Mouse (Mus musculus) olfactory bulb, adult 2 months (tissue): Measurements from ENCODE around the gene Tes3-ps.

ENCODE experiments used
- CTCF ChIP-seq: fragments of 200-500 bp; IDR thresholded peaks from 2 replicates; pipeline ENCODE4 v1.5.1; 2012; ENCODE audit warnings: low read depth, mild to moderate bottlenecking, low read length, moderate library complexity; ENCODE audit not compliant: insufficient read depth
- POLR2A ChIP-seq: fragments of 200-500 bp; IDR thresholded peaks from 2 replicates; pipeline ENCODE4 v1.6.1; 2012; ENCODE audit warnings: mild to moderate bottlenecking, low read depth, low read length, moderate library complexity; ENCODE audit not compliant: insufficient read depth

GRCm38 (mm10) chr13:49492376-49493368 lies at the start of gene Tes3-ps:
- TF ChIP-seq CTCF (no peak), POLR2A (no peak)
